22 mouse cellular contexts compared by ENCODE assay signal in the genomic region with DNA sequence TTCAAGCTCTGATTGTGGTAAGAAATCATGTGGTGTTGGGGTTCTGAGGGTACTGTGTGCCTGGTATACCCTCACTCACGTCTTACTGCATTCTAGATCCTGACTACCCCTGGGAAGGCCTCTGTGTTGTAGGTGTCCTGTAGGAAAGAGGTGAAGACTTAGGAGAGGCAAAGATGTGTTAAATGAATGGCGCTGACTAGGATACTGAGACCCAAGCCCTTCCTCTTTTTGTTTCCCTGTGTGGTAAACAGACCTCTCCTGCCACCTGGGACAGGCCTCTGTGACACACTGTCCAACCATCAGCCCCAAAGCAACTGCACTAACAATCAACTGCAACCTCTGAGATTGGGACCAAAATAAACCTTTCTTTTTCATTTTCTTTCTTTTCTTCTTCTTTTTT. TPM values are rescaled to one million over a fixed set of nuclear protein-coding genes. Genes with fewer than 3 reads are reported as not detected.
DNase-seq lines count a peak whose midpoint lies in the region; ATAC-seq and TF ChIP-seq lines count a peak whose summit lies in the region.
"Had no signal": no experiment of that assay in that cellular context is flagged by ENCODE, and none has a peak within 500 bp of the region (broad histone marks: within the 10 kb centered on the region; RNA-seq: fewer than 3 reads in every experiment).

No protein-coding gene starts in this region.

- ATAC-seq in hematopoietic stem cell, adult 5-6 weeks (replicated peaks in 1 of 2; ENCODE audit: insufficient read depth in 1 of 2, low FRiP score in 2 of 2, low TSS enrichment in 1 of 2, low read depth in 1 of 2, poor library complexity in 2 of 2, severe bottlenecking in 2 of 2), result peak; percentile 60 to 70; a peak in 3 of 4 replicates
- ATAC-seq in neutrophil, adult 5-6 weeks (ENCODE audit: extremely low read depth, insufficient number of reproducible peaks, low FRiP score, poor library complexity, severe bottlenecking), result peak; percentile 68
- ATAC-seq in hindbrain, embryonic 11.5 days (ENCODE audit: low FRiP score), result no peak
- no peak for ATAC-seq in hindbrain, embryonic 14.5 days (ENCODE audit: low FRiP score)
- ATAC-seq in CD4-positive, CD25-positive, alpha-beta regulatory T cell, adult 4 months, result no peak
- ATAC-seq: activated CD4-positive, CD25-positive, alpha-beta regulatory T cell, adult 4 months; forebrain, embryonic 16.5 days; intestine, embryonic 15.5 days; Patski had no signal

- in situ Hi-C loops in CH12.LX (cut with MboI; ENCODE audit: low pct_ligation_motif_present, low pct_unique_long_range_greater_than_20kb, low sequenced_read_pairs), result no loop called here

- no peaks in the 10 kb centered on the region for H3K36me3 ChIP-seq in spleen, adult 2 months (ENCODE audit: control insufficient read depth, insufficient read depth, low read length)
- no peaks in the 10 kb centered on the region for H3K36me3 ChIP-seq in CH12.LX (replicated peaks in 1 of 2; ENCODE audit: control insufficient read depth in 1 of 2, insufficient read depth in 1 of 2, low read length in 1 of 2)
- H3K36me3 ChIP-seq in hindbrain, embryonic 11.5 days (ENCODE audit: control insufficient read depth, insufficient read depth, low read length), result no peaks in the 10 kb centered on the region
- H3K36me3 ChIP-seq in hindbrain, embryonic 14.5 days (replicated peaks; ENCODE audit: control insufficient read depth, insufficient read depth), result no peaks in the 10 kb centered on the region
- H3K36me3 ChIP-seq: embryonic facial prominence, embryonic 15.5 days; heart, embryonic 13.5 days; hindbrain, embryonic 13.5 days; intestine, embryonic 15.5 days had no signal

- H3K9ac ChIP-seq in CH12.LX (ENCODE audit: insufficient read depth, low read depth), result no peak overlapping the region
- H3K9ac ChIP-seq in hindbrain, embryonic 11.5 days (ENCODE audit: low read depth, low read length), result no peak overlapping the region
- no peak overlapping the region for H3K9ac ChIP-seq in hindbrain, embryonic 14.5 days
- H3K9ac ChIP-seq: embryonic facial prominence, embryonic 15.5 days; heart, embryonic 13.5 days; hindbrain, embryonic 13.5 days; intestine, embryonic 15.5 days had no signal

- TF ChIP-seq CTCF in spleen, adult 2 months (IDR thresholded peaks at IDR 0.05; ENCODE audit: extremely low read depth, insufficient read depth, insufficient read length, insufficient replicate concordance), result no peak
- TF ChIP-seq CTCF in CH12.LX (conservative IDR thresholded peaks at IDR 0.05 in 1 of 2, IDR thresholded peaks at IDR 0.05 in 1 of 2; ENCODE audit: low read depth in 2 of 2, low read length in 2 of 2), result no peak

- no peak for TF ChIP-seq EP300 in CH12.LX (IDR thresholded peaks at IDR 0.05; ENCODE audit: low read length)

- no peaks in the 10 kb centered on the region for H3K79me2 ChIP-seq in CH12.LX (replicated peaks; ENCODE audit: control insufficient read depth, extremely low read depth, insufficient read depth, poor library complexity, severe bottlenecking)

- no peak for TF ChIP-seq POLR2A in spleen, adult 2 months (IDR thresholded peaks at IDR 0.05; ENCODE audit: low read depth, low read length)
- TF ChIP-seq POLR2A in CH12.LX (IDR thresholded peaks at IDR 0.05; ENCODE audit: low read depth, low read length), result no peak

- peak in 1 of 2 experiments; percentile 29 for DNase-seq in spleen, adult 2 months (ENCODE audit: low read depth in 1 of 2, low spot score in 2 of 2)
- no peak for DNase-seq in spleen, adult 12 weeks (ENCODE audit: low spot score)
- DNase-seq in CH12.LX (ENCODE audit: extremely low read depth), result peak; percentile 27
- no peak for DNase-seq in hindbrain, embryonic 11.5 days (ENCODE audit: low spot score)
- DNase-seq in hindbrain, embryonic 14.5 days (ENCODE audit: low spot score), result no peak
- DNase-seq: adrenal gland, postnatal 14 days; cerebellum, adult 2 months; cerebellum, postnatal 10 days; embryo, embryonic 11 days; gastrocnemius, postnatal 10 days; heart, postnatal 36 days had no signal

- no peak overlapping the region for H3K4me2 ChIP-seq in CH12.LX (ENCODE audit: insufficient read depth, low read depth, poor library complexity, severe bottlenecking)
- no peak overlapping the region for H3K4me2 ChIP-seq in hindbrain, embryonic 11.5 days (replicated peaks; ENCODE audit: low read depth, low read length)
- H3K4me2 ChIP-seq in hindbrain, embryonic 14.5 days (replicated peaks), result no peak overlapping the region
- H3K4me2 ChIP-seq: embryonic facial prominence, embryonic 15.5 days; heart, embryonic 13.5 days; hindbrain, embryonic 13.5 days; intestine, embryonic 15.5 days had no signal

- peaks cover 25% of the 10 kb centered on the region for H3K4me1 ChIP-seq in spleen, adult 2 months (ENCODE audit: control insufficient read depth, insufficient read depth, insufficient read length)
- peaks cover 0 to 58% of the 10 kb centered on the region in 2 experiments; a peak in 2 of 4 replicates for H3K4me1 ChIP-seq in CH12.LX (ENCODE audit: control insufficient read depth in 1 of 2, insufficient read depth in 2 of 2)
- no peaks in the 10 kb centered on the region for H3K4me1 ChIP-seq in hindbrain, embryonic 11.5 days (replicated peaks; ENCODE audit: control insufficient read depth, insufficient read depth, low read length)
- H3K4me1 ChIP-seq in hindbrain, embryonic 14.5 days (replicated peaks; ENCODE audit: control insufficient read depth, insufficient read depth, low read length), result no peaks in the 10 kb centered on the region
- H3K4me1 ChIP-seq: heart, embryonic 13.5 days; hindbrain, embryonic 13.5 days; intestine, embryonic 15.5 days had no signal

- no peak overlapping the region for H3K4me3 ChIP-seq in spleen, adult 2 months (ENCODE audit: extremely low read depth, insufficient read depth, insufficient read length)
- no peak overlapping the region for H3K4me3 ChIP-seq in CH12.LX (replicated peaks in 1 of 3; ENCODE audit: low read depth in 2 of 3, low read length in 2 of 3, poor library complexity in 1 of 3)
- no peak overlapping the region for H3K4me3 ChIP-seq in hindbrain, embryonic 11.5 days (ENCODE audit: low read depth, low read length)
- no peak overlapping the region for H3K4me3 ChIP-seq in hindbrain, embryonic 14.5 days (replicated peaks; ENCODE audit: low read length)
- H3K4me3 ChIP-seq: embryonic facial prominence, embryonic 15.5 days; erythroblast, embryonic 14.5 days; heart, embryonic 13.5 days; hindbrain, embryonic 13.5 days; intestine, embryonic 15.5 days had no signal

- peak overlapping the region; percentile 19; the same call in 1 of the 2 replicates for H3K27ac ChIP-seq in spleen, adult 2 months (ENCODE audit: insufficient read depth, low read length)
- H3K27ac ChIP-seq in CH12.LX (ENCODE audit: insufficient read depth, low read depth), result no peak overlapping the region
- no peak overlapping the region for H3K27ac ChIP-seq in hindbrain, embryonic 11.5 days (ENCODE audit: low read depth, low read length)
- no peak overlapping the region for H3K27ac ChIP-seq in hindbrain, embryonic 14.5 days
- H3K27ac ChIP-seq: embryonic facial prominence, embryonic 15.5 days; heart, embryonic 13.5 days; hindbrain, embryonic 13.5 days; intestine, embryonic 15.5 days had no signal

- WGBS in spleen, adult 2 months, result 27% methylated on average over 2 of the region's 2 CpGs
- 91% methylated on average over 2 of the region's 2 CpGs for WGBS in hindbrain, embryonic 11.5 days
- 85% methylated on average over 2 of the region's 2 CpGs for WGBS in hindbrain, embryonic 14.5 days

- no peak for TF ChIP-seq RAD21 in CH12.LX (IDR thresholded peaks at IDR 0.05; ENCODE audit: low read depth, low read length)

- dilution Hi-C loops in CH12.LX (cut with MboI; ENCODE audit: extremely low pct_ligation_motif_present, extremely low pct_unique_long_range_greater_than_20kb, low sequenced_read_pairs), result no loop called here

- H3K27me3 ChIP-seq in spleen, adult 2 months (ENCODE audit: control insufficient read depth, insufficient read depth, low read length), result no peaks in the 10 kb centered on the region
- peaks cover 1% of the 10 kb centered on the region for H3K27me3 ChIP-seq in CH12.LX (replicated peaks)
- H3K27me3 ChIP-seq in hindbrain, embryonic 11.5 days (ENCODE audit: control insufficient read depth, insufficient read depth, low read length), result no peaks in the 10 kb centered on the region
- H3K27me3 ChIP-seq in hindbrain, embryonic 14.5 days (ENCODE audit: control insufficient read depth, insufficient read depth, low read length), result no peaks in the 10 kb centered on the region
- H3K27me3 ChIP-seq: embryonic facial prominence, embryonic 15.5 days; heart, embryonic 13.5 days; hindbrain, embryonic 13.5 days; intestine, embryonic 15.5 days had no signal

- no peaks in the 10 kb centered on the region for H3K9me3 ChIP-seq in CH12.LX (replicated peaks; ENCODE audit: low read length)
- H3K9me3 ChIP-seq in hindbrain, embryonic 11.5 days (ENCODE audit: control insufficient read depth, low read length), result no peaks in the 10 kb centered on the region
- no peaks in the 10 kb centered on the region for H3K9me3 ChIP-seq in hindbrain, embryonic 14.5 days (ENCODE audit: control insufficient read depth, low read length)
- H3K9me3 ChIP-seq: embryonic facial prominence, embryonic 15.5 days; heart, embryonic 13.5 days; hindbrain, embryonic 13.5 days; intestine, embryonic 15.5 days had no signal

TF ChIP-seq in CH12.LX, 34 proteins besides CTCF, POLR2A, EP300 and RAD21 (continues in another document):
- TF ChIP-seq BHLHE40 (IDR thresholded peaks at IDR 0.05; ENCODE audit: low read depth, low read length) (no peak), KAT2A (IDR thresholded peaks at IDR 0.05; ENCODE audit: insufficient replicate concordance, low read length) (no peak), UBTF (IDR thresholded peaks at IDR 0.05; ENCODE audit: low read depth, low read length) (no peak), ZMIZ1 (IDR thresholded peaks at IDR 0.05; ENCODE audit: low read depth, low read length) (no peak), GABPA (IDR thresholded peaks at IDR 0.05; ENCODE audit: insufficient replicate concordance, low read depth, low read length) (no peak), HCFC1 (IDR thresholded peaks at IDR 0.05; ENCODE audit: low read depth, low read length) (no peak), ZNF384 (IDR thresholded peaks at IDR 0.05; ENCODE audit: low read depth, low read length) (no peak), MEF2A (IDR thresholded peaks at IDR 0.05; ENCODE audit: borderline replicate concordance, low read depth, low read length) (no peak), NELFE (IDR thresholded peaks at IDR 0.05; ENCODE audit: low read depth, low read length) (no peak), CHD2 (IDR thresholded peaks at IDR 0.05; ENCODE audit: low read length) (no peak)

RNA-seq across cellular contexts. Expression of a gene that starts 28.0 kb away (rescaled TPM):
- polyA plus RNA-seq in spleen, adult 2 months (2012; rRNA removed), result 3.4 and 4.4 TPM in 2 replicates
- total RNA-seq in CH12.LX (2012; rRNA removed) (0.13 and 0.38 TPM in 2 replicates), CH12.LX (2014; rRNA removed) (0.26 and 0.48 TPM in 2 replicates)
- polyA plus RNA-seq in CH12.LX (2012; ENCODE audit: insufficient read length, low read depth), result 0.23 TPM in 2 replicates
- 14.5 and 22.6 TPM in 2 replicates for total RNA-seq in hematopoietic stem cell, adult 5-6 weeks (2017)
- 86.6 and 86.9 TPM in 2 replicates for total RNA-seq in neutrophil, adult 5-6 weeks (2017)
- polyA plus RNA-seq in hindbrain, embryonic 11.5 days (2014; fragmentation: Nextera tagmentation; extraction: Ambion mirVana), result 0.12 and 0.27 TPM in 2 replicates
- 0.74 and 0.97 TPM in 2 replicates for polyA plus RNA-seq in hindbrain, embryonic 14.5 days (2014; fragmentation: Nextera tagmentation; extraction: Ambion mirVana)
- 1 to 10 TPM; 2.1 to 2.8 TPM for polyA plus RNA-seq in CD4-positive, CD25-positive, alpha-beta regulatory T cell, adult 4 months (2017; shearing (Covaris generic))
- polyA plus RNA-seq: erythroblast, embryonic 14.5 days had no signal

Comparison
In these comparisons a context has a peak if more than half of its experiments do, and no peak if none do; other contexts are left out.
1. ATAC-seq: peak in hematopoietic stem cell, adult 5-6 weeks (2 of 2) and neutrophil, adult 5-6 weeks (single experiment); none in hindbrain, embryonic 11.5 days (single experiment), hindbrain, embryonic 14.5 days (single experiment) and CD4-positive, CD25-positive, alpha-beta regulatory T cell, adult 4 months (single experiment).